8 mouse cellular contexts compared by ENCODE assay signal in genomic region chr15:6883816-6884215, GRCm38 (mm10). TPM values are rescaled to one million over a fixed set of nuclear protein-coding genes. Genes with fewer than 3 reads are reported as not detected.
DNase-seq lines count a peak whose midpoint lies in the region; ATAC-seq and TF ChIP-seq lines count a peak whose summit lies in the region.

No protein-coding gene starts in this region.

- H3K4me1 ChIP-seq in heart, postnatal 0 days (ENCODE audit: control insufficient read depth, insufficient read depth) = no peaks in the 10 kb centered on the region

- no peaks in the 10 kb centered on the region for H3K36me3 ChIP-seq in heart, postnatal 0 days (replicated peaks; ENCODE audit: control insufficient read depth, insufficient read depth, low read length)

- WGBS in heart, postnatal 0 days = 45% methylated on average over 5 of the region's 5 CpGs

- H3K9ac ChIP-seq in heart, postnatal 0 days (replicated peaks; ENCODE audit: low read depth, low read length) = no peak overlapping the region

- no peaks in the 10 kb centered on the region for H3K9me3 ChIP-seq in heart, postnatal 0 days (replicated peaks; ENCODE audit: control insufficient read depth, low read length)

- peak; percentile 52 for DNase-seq in heart, postnatal 0 days (ENCODE audit: low spot score)
- no peak for DNase-seq in heart, adult 8-10 months (ENCODE audit: low spot score)
- peak; percentile 59 to 61 for DNase-seq in B cell, adult 2 months
- DNase-seq in adrenal gland, postnatal 10 days = peak; percentile 83
- DNase-seq in embryo, embryonic 11 days = peak; percentile 61
- DNase-seq in layer of hippocampus, adult 18-20 months (ENCODE audit: low spot score in 2 of 2) = peak; percentile 46 to 78
- DNase-seq in lung, postnatal 36 days = peak; percentile 85
- peak; percentile 43 for DNase-seq in thymus, postnatal 25 days

- H3K27me3 ChIP-seq in heart, postnatal 0 days (ENCODE audit: control insufficient read depth, insufficient read depth, low read length) = no peaks in the 10 kb centered on the region

- no peak overlapping the region for H3K4me3 ChIP-seq in heart, postnatal 0 days (ENCODE audit: low read depth, low read length)

- H3K27ac ChIP-seq in heart, postnatal 0 days (ENCODE audit: low read depth) = no peak overlapping the region

- ATAC-seq in heart, postnatal 0 days (ENCODE audit: insufficient read depth, low read depth) = no peak

- no peak overlapping the region for H3K4me2 ChIP-seq in heart, postnatal 0 days (ENCODE audit: low read depth, low read length)

- TF ChIP-seq CTCF in heart, postnatal 0 days (IDR thresholded peaks at IDR 0.05; ENCODE audit: low read depth) = peak; percentile 65

- TF ChIP-seq EP300 in heart, postnatal 0 days (IDR thresholded peaks at IDR 0.05; ENCODE audit: low read depth) = no peak

RNA-seq across cellular contexts. Expression of gene Osmr, which starts 9.0 kb away (rescaled TPM):
- 5.5 and 12.4 TPM in 2 replicates for total RNA-seq in heart, postnatal 0 days (2014; rRNA removed; ENCODE audit: low replicate concordance)
- 2.5 and 2.6 TPM in 2 replicates for polyA plus RNA-seq in heart, postnatal 0 days (2015; fragmentation: Nextera tagmentation; extraction: Ambion mirVana)
- 10 to 100 TPM in 1 of 4 experiments, 1 to 10 TPM in 3; 8.9 to 11.7 (median 9.3) TPM for total RNA-seq in heart, adult 8-10 months (2022)
- total RNA-seq in adrenal gland, postnatal 10 days (2021) = 1 to 10 TPM; 7.0 to 7.5 TPM
- total RNA-seq in layer of hippocampus, adult 18-20 months (2021) = 1 to 10 TPM; 2.9 to 4.5 TPM
